Mouse (Mus musculus): ENCODE measurements at regions not wholly inside any gene's neighbourhood (a gene's known extent, or its start where the extent isn't known, plus 50 kb on each side); places are given as distances from the start of the nearest gene placed in this dataset.

GRCm38 (mm10) chr3:115497420-115497819 lies 217.5 kb downstream of the S1pr1 start:
- TF ChIP-seq CTCF (IDR thresholded peaks at IDR 0.05; ENCODE audit: low read depth, low read length) (no peak), EP300 (IDR thresholded peaks at IDR 0.05; ENCODE audit: insufficient read depth, low read depth, low read length) (no peak), POLR2A (IDR thresholded peaks at IDR 0.05; ENCODE audit: insufficient read depth, low read length) (no peak)

Measured in ES-Bruce4 (cell line).